Mouse (Mus musculus) layer of hippocampus, postnatal 36 days (tissue): ENCODE measurements at regions not wholly inside any gene's neighbourhood (a gene's known extent, or its start where the extent isn't known, plus 50 kb on each side); places are given as distances from the start of the nearest gene placed in this dataset.

Source experiments
- DNase-seq, 2 experiments: peaks; one replicate each; pipeline ENCODE4 v3.0.0; 2022

GRCm38 (mm10) chr2:78972288-78973117, 104.6 kb downstream of the Ube2e3 start:
- no peak for DNase-seq

DNA sequence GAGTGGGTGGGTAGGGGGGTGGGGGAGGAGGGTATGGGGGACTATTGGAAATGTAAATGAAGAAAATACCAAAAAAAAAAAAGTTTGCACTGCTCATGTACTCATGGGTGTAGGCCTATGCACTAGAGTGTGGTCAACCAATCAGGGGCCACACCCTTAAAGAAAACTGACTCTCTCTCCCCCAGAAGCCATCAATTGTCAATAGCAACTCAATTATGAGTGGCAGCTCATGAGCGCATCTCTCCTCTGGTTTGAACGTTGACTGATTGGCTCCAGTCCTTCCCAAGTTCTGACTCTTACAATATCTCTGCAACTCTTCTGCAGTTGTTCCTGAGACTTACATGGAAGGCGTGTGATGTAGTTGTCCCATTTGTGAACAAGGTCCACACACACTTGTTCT, 105.9 kb downstream of the Ube2e3 start:
- no peak for DNase-seq

- DNase-seq = no peak
Measured at GRCm38 (mm10) chr2:78974683-78975392, 106.9 kb downstream of the Ube2e3 start.

GRCm38 (mm10) chr2:78975393-78975774, 107.5 kb downstream of the Ube2e3 start:
- DNase-seq = no peak

GRCm38 (mm10) chr2:78976084-78976483, 108.2 kb downstream of the Ube2e3 start:
- DNase-seq = no peak

GRCm38 (mm10) chr2:78977632-78978397, 109.9 kb downstream of the Ube2e3 start:
- DNase-seq = no peak

- no peak for DNase-seq
Measured at GRCm38 (mm10) chr2:78980019-78980418, 112.1 kb downstream of the Ube2e3 start.

DNA sequence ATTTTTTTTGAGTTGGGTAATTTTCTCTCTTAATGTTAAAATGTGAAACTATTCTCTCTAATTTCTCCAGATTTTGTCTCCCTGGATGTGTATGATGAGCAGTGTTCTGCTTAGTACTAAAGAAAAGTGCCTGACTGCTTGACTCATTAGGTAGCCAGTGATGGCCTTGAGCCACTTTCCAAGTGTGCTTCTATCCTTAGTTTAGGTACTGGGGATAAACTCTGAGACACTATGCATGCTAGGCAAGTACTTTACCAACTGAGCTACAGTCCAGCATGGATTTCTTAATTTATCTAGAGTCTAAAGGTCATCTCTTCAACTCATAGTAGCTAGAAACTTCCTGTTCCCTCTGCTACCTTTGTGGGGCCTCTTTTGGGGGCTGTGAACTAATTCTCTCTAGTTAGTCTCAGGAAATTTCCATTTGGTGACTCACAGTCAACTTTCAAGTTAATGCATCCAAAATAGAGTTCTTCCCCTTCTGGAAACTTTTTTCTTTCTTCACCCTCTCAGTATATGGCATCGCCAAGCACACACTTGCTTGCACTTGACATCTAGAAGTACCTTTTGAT, 112.8 kb downstream of the Ube2e3 start:
- DNase-seq = no peak

DNA sequence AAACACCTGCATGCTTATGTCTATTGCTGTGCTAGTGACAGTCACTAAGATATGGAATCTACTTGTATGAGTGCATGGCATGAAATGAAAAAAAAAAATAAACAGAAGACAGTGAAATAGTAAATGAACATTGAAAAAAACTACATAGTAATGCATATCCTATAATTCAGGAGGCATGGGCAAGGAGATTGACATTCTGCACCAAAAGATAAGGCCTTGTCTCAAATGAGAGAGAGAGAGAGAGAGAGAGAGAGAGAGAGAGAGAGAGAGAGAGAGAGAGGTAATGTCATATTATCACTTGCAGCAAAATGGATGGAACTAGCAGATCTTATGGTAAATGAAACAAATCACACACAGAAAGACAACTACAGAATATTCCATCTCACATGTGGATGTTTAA, 115.4 kb downstream of the Ube2e3 start:
- DNase-seq = no peak

DNA sequence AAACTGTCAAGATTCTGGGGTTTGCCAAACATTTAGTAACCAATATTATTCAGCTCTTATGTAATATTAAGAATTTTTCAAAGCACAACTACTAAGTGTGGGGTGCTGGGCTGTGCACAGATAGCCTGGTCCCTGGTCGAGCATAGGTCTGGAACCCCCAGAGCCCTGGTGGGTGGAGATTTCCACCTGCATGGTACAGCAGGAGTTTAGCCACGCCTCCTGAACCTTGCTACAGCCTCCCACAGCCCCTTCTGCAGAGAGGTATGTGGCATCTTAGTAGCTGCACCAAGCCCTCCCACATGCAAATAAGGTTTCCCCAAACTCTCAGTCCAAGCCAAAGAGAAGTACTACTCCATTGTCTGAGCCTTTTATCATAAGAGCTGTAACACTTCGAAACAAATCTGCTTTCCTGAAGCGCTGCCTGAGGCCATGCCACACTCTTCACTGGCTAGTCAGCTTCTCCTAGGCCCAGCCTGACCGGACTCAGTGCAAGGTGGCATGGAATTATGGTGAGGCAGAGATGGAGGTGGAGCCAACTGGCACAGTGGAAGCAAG, 116.1 kb downstream of the Ube2e3 start:
- no peak for DNase-seq

- no peak for DNase-seq
Measured at GRCm38 (mm10) chr2:78986984-78987383, 119.1 kb downstream of the Ube2e3 start.

DNA sequence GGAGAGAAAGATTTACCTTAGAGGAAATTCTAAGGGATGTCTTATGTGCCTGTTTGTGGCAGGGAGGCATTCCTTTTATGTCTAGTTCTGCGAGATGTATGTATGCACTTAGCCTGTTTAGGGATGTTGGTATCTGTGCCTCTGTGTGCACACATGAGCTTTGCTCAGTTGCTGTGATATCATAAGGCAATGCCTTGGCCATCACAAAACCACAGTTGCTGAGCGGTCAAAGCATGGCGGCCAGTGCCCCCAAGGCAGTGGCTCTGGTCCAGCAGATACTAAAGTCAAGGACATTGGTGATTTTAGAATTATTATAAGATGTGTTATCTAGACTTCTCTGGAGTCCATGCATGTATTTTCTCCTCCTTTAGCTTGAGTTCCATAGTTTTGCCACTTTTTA, 119.5 kb downstream of the Ube2e3 start:
- no peak for DNase-seq

GRCm38 (mm10) chr2:78988224-78988623, 120.3 kb downstream of the Ube2e3 start:
- no peak for DNase-seq

GRCm38 (mm10) chr2:78994800-78995555, 127.1 kb downstream of the Ube2e3 start:
- DNase-seq = no peak

GRCm38 (mm10) chr2:78998637-78999036, 130.7 kb downstream of the Ube2e3 start:
- DNase-seq = no peak

DNA sequence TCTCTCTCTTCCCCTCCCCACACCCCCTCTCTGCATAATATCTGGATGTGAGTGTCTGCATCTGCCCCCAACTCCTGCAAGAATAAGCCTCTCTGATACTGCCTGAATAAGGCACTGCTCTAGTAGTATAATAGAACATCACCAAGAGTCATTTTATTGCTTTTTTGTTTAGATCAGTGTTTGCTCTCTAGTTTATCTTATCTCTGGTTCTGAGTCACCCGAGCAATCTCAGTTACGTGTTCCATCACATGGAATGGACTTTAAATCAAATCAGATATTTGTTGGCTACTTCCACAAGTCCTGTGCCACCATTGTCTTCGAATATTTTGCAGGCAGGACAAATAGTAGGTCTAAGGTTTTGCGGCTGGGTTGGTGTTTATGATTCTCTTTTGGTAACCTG, 131.5 kb downstream of the Ube2e3 start:
- no peak for DNase-seq

GRCm38 (mm10) chr2:79004862-79005261, 136.9 kb downstream of the Ube2e3 start:
- DNase-seq = no peak

DNA sequence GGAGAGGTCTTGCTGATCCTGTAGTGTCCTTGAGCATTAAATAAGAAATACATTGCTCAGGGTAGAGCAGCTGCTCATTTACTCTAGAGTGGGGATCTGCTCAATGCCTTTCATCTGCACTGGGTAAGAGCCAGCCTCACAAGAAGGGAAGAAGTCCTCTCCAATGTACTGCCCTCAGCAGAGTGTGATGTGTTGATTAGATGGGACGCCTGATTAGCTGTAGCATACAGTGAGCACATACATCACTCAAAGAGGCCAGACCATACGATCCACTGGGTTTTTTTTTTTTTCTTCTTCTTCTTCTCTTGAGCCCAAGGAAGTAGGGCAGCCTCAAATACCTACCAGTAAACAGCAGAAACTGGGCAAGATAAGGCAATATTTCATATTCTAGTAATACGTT, 140.7 kb downstream of the Ube2e3 start:
- no peak for DNase-seq

DNA sequence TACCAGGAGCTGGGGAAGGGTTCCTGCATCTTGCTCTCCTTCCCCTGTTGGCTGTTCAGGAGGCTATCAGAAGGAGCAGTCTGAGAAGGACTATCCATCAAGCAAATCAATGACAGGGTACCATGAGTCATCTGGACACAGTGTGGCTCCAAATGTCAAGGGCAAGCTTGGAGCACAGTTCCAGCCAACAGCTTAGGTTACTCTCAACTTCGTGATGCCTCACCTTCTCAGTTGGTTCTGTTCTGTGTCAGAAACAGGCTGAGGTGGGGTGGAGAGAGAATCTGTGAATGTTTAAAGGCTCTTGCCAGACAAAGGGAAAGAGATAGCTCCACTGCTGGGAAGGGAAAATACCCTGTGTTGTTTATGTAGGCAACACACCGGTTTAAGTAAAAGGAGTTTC, 141.9 kb downstream of the Ube2e3 start:
- DNase-seq = no peak

DNA sequence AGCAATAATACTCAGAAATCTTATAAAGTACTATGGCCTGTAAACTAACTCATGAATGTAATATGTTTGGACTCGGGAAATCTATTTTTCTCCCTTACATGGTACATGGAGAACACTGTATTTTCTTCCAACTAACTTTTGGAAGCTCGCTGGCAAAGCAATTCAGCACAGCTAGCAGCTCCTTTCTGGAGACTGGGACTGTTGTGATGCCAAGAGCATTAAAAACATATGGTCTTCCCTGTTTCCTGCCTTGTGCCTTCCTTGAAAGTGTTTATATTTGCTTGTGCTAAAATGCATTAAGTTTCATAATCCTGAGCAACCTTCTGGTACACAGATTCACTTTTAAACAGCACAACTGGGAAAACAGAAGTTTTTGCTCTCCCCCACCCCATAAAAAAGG, 142.3 kb downstream of the Ube2e3 start:
- DNase-seq = no peak

GRCm38 (mm10) chr2:79018732-79019423, 151.0 kb downstream of the Ube2e3 start:
- no peak for DNase-seq
